Mouse (Mus musculus) small intestine, adult 2 months (tissue): ENCODE measurements around the gene Clca3a1.

Experiments
- CTCF ChIP-seq: fragments of 200-500 bp; IDR thresholded peaks from 2 replicates; pipeline ENCODE4 v1.5.1; 2012; ENCODE audit warnings: low read depth, mild to moderate bottlenecking, control low read depth, inconsistent platforms, low read length, moderate library complexity, mixed read lengths; ENCODE audit not compliant: insufficient replicate concordance, insufficient read length; ENCODE audit errors: extremely low read depth
- POLR2A ChIP-seq: fragments of 200-500 bp; IDR thresholded peaks from 2 replicates; pipeline ENCODE4 v1.6.1; 2012; ENCODE audit warnings: low read depth, mild to moderate bottlenecking, control low read depth, inconsistent platforms, low read length, moderate library complexity

- no peak for TF ChIP-seq CTCF
- TF ChIP-seq POLR2A, result no peak
These were observed at the start of gene Clca3a1 for GRCm38 (mm10) chr3:144760592-144761309.
